Mouse (Mus musculus): Measurements from ENCODE around the gene E130114P18Rik. TPM values are rescaled to one million over a fixed set of nuclear protein-coding genes. Genes with fewer than 3 reads are reported as not detected.

Gene E130114P18Rik
- polyA plus RNA-seq, 1 experiment from 2014 or later: 0.35 TPM

DNA sequence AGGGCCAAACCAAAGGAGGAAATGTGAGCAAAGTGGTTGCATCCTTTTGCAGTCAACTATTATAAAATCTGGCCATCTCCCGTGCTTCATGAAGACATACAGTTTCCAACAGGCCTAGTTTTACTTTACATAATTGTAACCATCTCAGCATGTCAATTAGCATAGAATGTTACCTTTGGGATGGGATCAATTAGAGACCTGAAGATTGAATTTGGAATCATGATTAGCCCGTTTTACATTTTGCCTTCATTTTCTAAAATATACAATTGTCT lies 129.5 kb downstream of the E130114P18Rik start:
- ATAC-seq (ENCODE audit: low FRiP score, low TSS enrichment): no peak
- Histone ChIP-seq H3K4me3 (ENCODE audit: low read length) (no peak overlapping the region), H3K36me3 (ENCODE audit: control insufficient read depth, insufficient read depth, low read length) (no peaks in the 10 kb centered on the region), H3K9ac (ENCODE audit: low read depth, low read length) (no peak overlapping the region), H3K27ac (ENCODE audit: low read depth, low read length) (no peak overlapping the region), H3K27me3 (ENCODE audit: control insufficient read depth, insufficient read depth, low read length) (no peaks in the 10 kb centered on the region), H3K4me2 (replicated peaks; ENCODE audit: low read depth, low read length) (no peak overlapping the region), H3K4me1 (ENCODE audit: control insufficient read depth, insufficient read depth, low read length) (peaks cover 6% of the 10 kb centered on the region; the same call in 1 of the 2 replicates), H3K9me3 (ENCODE audit: control insufficient read depth, low read length) (no peaks in the 10 kb centered on the region)
- WGBS: 89% methylated on average over 2 of the region's 2 CpGs

GRCm38 (mm10) chr4:97647700-97648435 lies 130.0 kb downstream of the E130114P18Rik start:
- Histone ChIP-seq H3K4me1 (ENCODE audit: control insufficient read depth, insufficient read depth, low read length) (peaks cover 6% of the 10 kb centered on the region; the same call in 1 of the 2 replicates), H3K27ac (ENCODE audit: low read depth, low read length) (no peak overlapping the region), H3K27me3 (ENCODE audit: control insufficient read depth, insufficient read depth, low read length) (no peaks in the 10 kb centered on the region), H3K9ac (ENCODE audit: low read depth, low read length) (no peak overlapping the region), H3K36me3 (ENCODE audit: control insufficient read depth, insufficient read depth, low read length) (no peaks in the 10 kb centered on the region), H3K4me2 (replicated peaks; ENCODE audit: low read depth, low read length) (no peak overlapping the region), H3K9me3 (ENCODE audit: control insufficient read depth, low read length) (no peaks in the 10 kb centered on the region), H3K4me3 (ENCODE audit: low read length) (no peak overlapping the region)
- 54% methylated on average over 15 of the region's 15 CpGs for WGBS
- peak; percentile 66; the same call in 1 of the 2 replicates for ATAC-seq (ENCODE audit: low FRiP score, low TSS enrichment)

DNA sequence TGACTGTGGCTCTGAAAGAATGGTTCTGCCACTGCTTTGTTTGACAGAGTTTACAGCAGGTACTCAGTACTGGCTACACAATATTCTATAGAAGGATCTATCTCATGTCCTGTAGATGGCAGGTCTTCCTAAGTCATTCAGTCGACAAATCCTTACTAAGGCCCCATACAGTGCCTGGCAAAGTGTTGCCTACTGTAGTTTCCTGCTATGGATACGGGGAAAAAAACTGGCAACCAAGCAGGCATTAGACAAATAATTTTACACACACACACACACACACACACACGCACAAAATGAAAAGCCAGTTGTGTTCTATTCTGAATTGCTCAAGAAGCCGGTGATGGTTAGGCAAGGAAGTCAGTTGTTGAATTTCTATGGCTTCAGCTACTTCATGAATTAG lies 130.6 kb downstream of the E130114P18Rik start:
- no peak overlapping the region for H3K4me2 ChIP-seq (replicated peaks; ENCODE audit: low read depth, low read length)
- H3K9ac ChIP-seq (ENCODE audit: low read depth, low read length): no peak overlapping the region
- no peak for ATAC-seq (ENCODE audit: low FRiP score, low TSS enrichment)
- no peaks in the 10 kb centered on the region for H3K36me3 ChIP-seq (ENCODE audit: control insufficient read depth, insufficient read depth, low read length)
- no peak overlapping the region for H3K27ac ChIP-seq (ENCODE audit: low read depth, low read length)
- WGBS: 95% methylated on average over 4 of the region's 4 CpGs
- H3K9me3 ChIP-seq (ENCODE audit: control insufficient read depth, low read length): no peaks in the 10 kb centered on the region
- no peak overlapping the region for H3K4me3 ChIP-seq (ENCODE audit: low read length)
- H3K27me3 ChIP-seq (ENCODE audit: control insufficient read depth, insufficient read depth, low read length): no peaks in the 10 kb centered on the region
- peaks cover 6% of the 10 kb centered on the region; the same call in 1 of the 2 replicates for H3K4me1 ChIP-seq (ENCODE audit: control insufficient read depth, insufficient read depth, low read length)

DNA sequence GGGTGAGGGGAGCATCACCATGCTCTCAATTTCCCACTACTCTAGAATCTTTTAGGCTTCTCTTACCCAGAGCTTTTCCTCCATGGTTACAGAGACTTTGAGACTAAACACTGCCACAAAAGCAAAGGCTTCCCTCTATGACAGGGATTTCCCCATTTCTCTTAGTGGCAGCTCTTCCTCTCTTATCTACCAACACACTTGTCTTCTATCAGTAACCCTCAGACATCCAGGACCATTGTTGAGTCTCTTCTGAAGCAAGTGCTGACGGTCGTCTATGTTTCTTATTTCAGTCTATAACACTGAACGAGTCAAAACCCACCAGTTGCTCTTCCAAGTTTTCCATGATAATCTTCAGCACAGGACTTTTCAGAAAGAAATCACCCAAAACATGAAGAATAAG lies 137.5 kb downstream of the E130114P18Rik start:
- no peak overlapping the region for H3K4me2 ChIP-seq (replicated peaks; ENCODE audit: low read depth, low read length)
- no peak for ATAC-seq (ENCODE audit: low FRiP score, low TSS enrichment)
- H3K9me3 ChIP-seq (ENCODE audit: control insufficient read depth, low read length): no peaks in the 10 kb centered on the region
- H3K9ac ChIP-seq (ENCODE audit: low read depth, low read length): no peak overlapping the region
- no peak overlapping the region for H3K27ac ChIP-seq (ENCODE audit: low read depth, low read length)
- H3K27me3 ChIP-seq (ENCODE audit: control insufficient read depth, insufficient read depth, low read length): no peaks in the 10 kb centered on the region
- WGBS: 90% methylated on average over 3 of the region's 3 CpGs
- no peak overlapping the region for H3K4me3 ChIP-seq (ENCODE audit: low read length)
- H3K36me3 ChIP-seq (ENCODE audit: control insufficient read depth, insufficient read depth, low read length): no peaks in the 10 kb centered on the region
- H3K4me1 ChIP-seq (ENCODE audit: control insufficient read depth, insufficient read depth, low read length): no peaks in the 10 kb centered on the region

DNA sequence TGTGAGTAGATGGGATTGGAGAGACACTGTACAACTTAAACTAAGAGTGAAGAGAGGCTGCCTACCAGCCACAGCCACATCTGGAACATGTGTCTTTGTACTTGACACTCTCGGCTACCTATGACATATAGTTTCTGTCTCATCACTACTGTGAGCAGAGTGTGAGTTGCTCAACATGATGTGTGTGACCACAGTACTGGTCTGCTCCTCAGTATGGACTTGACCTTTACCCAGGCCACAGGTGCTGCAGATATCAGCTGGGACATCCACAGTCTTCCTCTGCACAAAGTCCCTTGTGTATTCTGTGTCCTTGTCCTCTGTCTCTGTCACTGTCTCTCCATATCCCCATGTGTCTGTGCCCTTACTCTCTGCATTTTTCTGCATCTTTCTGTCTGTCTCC lies 141.3 kb downstream of the E130114P18Rik start:
- Histone ChIP-seq H3K27ac (ENCODE audit: low read depth, low read length) (no peak overlapping the region), H3K4me3 (ENCODE audit: low read length) (no peak overlapping the region), H3K9ac (ENCODE audit: low read depth, low read length) (no peak overlapping the region), H3K4me1 (ENCODE audit: control insufficient read depth, insufficient read depth, low read length) (no peaks in the 10 kb centered on the region), H3K27me3 (ENCODE audit: control insufficient read depth, insufficient read depth, low read length) (no peaks in the 10 kb centered on the region), H3K9me3 (ENCODE audit: control insufficient read depth, low read length) (no peaks in the 10 kb centered on the region), H3K4me2 (replicated peaks; ENCODE audit: low read depth, low read length) (no peak overlapping the region), H3K36me3 (ENCODE audit: control insufficient read depth, insufficient read depth, low read length) (no peaks in the 10 kb centered on the region)
- 96% methylated on average over 1 of the region's 1 CpGs for WGBS
- ATAC-seq (ENCODE audit: low FRiP score, low TSS enrichment): no peak

DNA sequence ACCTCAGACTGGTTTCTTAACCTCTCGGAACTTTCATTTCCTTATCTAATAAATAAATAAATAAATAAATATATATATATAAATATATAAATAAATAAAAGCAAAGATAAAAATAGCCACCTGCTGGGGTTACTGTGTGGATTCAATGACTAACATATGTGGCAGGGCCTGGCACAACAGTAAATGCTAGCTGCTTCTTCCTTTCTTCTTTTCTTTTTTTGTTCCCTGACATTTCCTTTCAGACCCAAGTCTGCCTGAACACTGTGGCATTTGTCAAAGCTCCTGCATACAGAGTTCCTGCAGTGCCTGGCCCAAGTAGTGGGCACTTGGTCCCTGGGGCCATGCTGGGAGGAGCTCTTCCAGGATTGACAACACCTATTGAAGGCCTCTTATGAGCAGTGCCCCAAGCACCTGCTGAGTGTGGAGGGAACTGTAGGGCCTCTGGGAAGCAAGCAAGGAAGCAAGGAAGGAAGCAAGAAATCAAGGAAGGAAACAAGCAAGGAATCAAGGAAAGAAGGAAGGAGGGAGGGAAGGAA lies 142.1 kb downstream of the E130114P18Rik start:
- no peak for ATAC-seq (ENCODE audit: low FRiP score, low TSS enrichment)
- Histone ChIP-seq H3K27ac (ENCODE audit: low read depth, low read length) (no peak overlapping the region), H3K4me1 (ENCODE audit: control insufficient read depth, insufficient read depth, low read length) (no peaks in the 10 kb centered on the region), H3K4me2 (replicated peaks; ENCODE audit: low read depth, low read length) (no peak overlapping the region), H3K27me3 (ENCODE audit: control insufficient read depth, insufficient read depth, low read length) (no peaks in the 10 kb centered on the region), H3K4me3 (ENCODE audit: low read length) (no peak overlapping the region), H3K36me3 (ENCODE audit: control insufficient read depth, insufficient read depth, low read length) (no peaks in the 10 kb centered on the region), H3K9me3 (ENCODE audit: control insufficient read depth, low read length) (no peaks in the 10 kb centered on the region), H3K9ac (ENCODE audit: low read depth, low read length) (no peak overlapping the region)
- WGBS: 56% methylated on average over 1 of the region's 1 CpGs

- Histone ChIP-seq H3K4me1 (ENCODE audit: control insufficient read depth, insufficient read depth, low read length) (no peaks in the 10 kb centered on the region), H3K36me3 (ENCODE audit: control insufficient read depth, insufficient read depth, low read length) (no peaks in the 10 kb centered on the region), H3K27me3 (ENCODE audit: control insufficient read depth, insufficient read depth, low read length) (no peaks in the 10 kb centered on the region), H3K4me3 (ENCODE audit: low read length) (no peak overlapping the region), H3K9me3 (ENCODE audit: control insufficient read depth, low read length) (no peaks in the 10 kb centered on the region), H3K9ac (ENCODE audit: low read depth, low read length) (no peak overlapping the region), H3K27ac (ENCODE audit: low read depth, low read length) (no peak overlapping the region), H3K4me2 (replicated peaks; ENCODE audit: low read depth, low read length) (no peak overlapping the region)
- ATAC-seq (ENCODE audit: low FRiP score, low TSS enrichment): peak; percentile 53; the same call in 1 of the 2 replicates
- WGBS: 27% methylated on average over 6 of the region's 6 CpGs
These were observed 142.6 kb downstream of the E130114P18Rik start for GRCm38 (mm10) chr4:97635296-97635755.

GRCm38 (mm10) chr4:97628881-97629605 lies 148.8 kb downstream of the E130114P18Rik start:
- WGBS: 18% methylated on average over 14 of the region's 14 CpGs
- H3K4me1 ChIP-seq (ENCODE audit: control insufficient read depth, insufficient read depth, low read length): peaks cover 18% of the 10 kb centered on the region; the same call in 1 of the 2 replicates
- ATAC-seq (ENCODE audit: low FRiP score, low TSS enrichment): peak; percentile 93
- H3K9me3 ChIP-seq (ENCODE audit: control insufficient read depth, low read length): no peaks in the 10 kb centered on the region
- no peaks in the 10 kb centered on the region for H3K36me3 ChIP-seq (ENCODE audit: control insufficient read depth, insufficient read depth, low read length)
- H3K27me3 ChIP-seq (ENCODE audit: control insufficient read depth, insufficient read depth, low read length): no peaks in the 10 kb centered on the region
- H3K4me3 ChIP-seq (ENCODE audit: low read length): no peak overlapping the region
- no peak overlapping the region for H3K4me2 ChIP-seq (replicated peaks; ENCODE audit: low read depth, low read length)
- H3K9ac ChIP-seq (ENCODE audit: low read depth, low read length): no peak overlapping the region; the same call in 1 of the 2 replicates
- H3K27ac ChIP-seq (ENCODE audit: low read depth, low read length): peak overlapping the region; percentile 44; the same call in 1 of the 2 replicates

Data from kidney, embryonic 14.5 days (tissue).